Mouse (Mus musculus): ENCODE results near the gene Ampd1. TPM values are rescaled to one million over a fixed set of nuclear protein-coding genes. Genes with fewer than 3 reads are reported as not detected.

The Ampd1 gene
- polyA plus RNA-seq, 1 experiment from 2014 or later: not detected

- WGBS: 100% methylated on average over 2 of the region's 2 CpGs
- no peak overlapping the region for H3K9ac ChIP-seq (replicated peaks; ENCODE audit: low read length)
- DNase-seq (ENCODE audit: low spot score) (no peak), ATAC-seq (replicated peaks; ENCODE audit: insufficient number of reproducible peaks, low FRiP score, low TSS enrichment, low read depth) (no peak)
- no peak overlapping the region for H3K4me2 ChIP-seq (ENCODE audit: low read depth, low read length)
- H3K4me1 ChIP-seq (ENCODE audit: control insufficient read depth, insufficient read depth, low read length): no peaks in the 10 kb centered on the region
- no peaks in the 10 kb centered on the region for H3K36me3 ChIP-seq (replicated peaks; ENCODE audit: control insufficient read depth, insufficient read depth, low read depth, low read length)
- no peaks in the 10 kb centered on the region for H3K9me3 ChIP-seq (replicated peaks; ENCODE audit: control insufficient read depth, low read length)
- no peaks in the 10 kb centered on the region for H3K27me3 ChIP-seq (ENCODE audit: control insufficient read depth, insufficient read depth, low read length)
- no peak overlapping the region for H3K27ac ChIP-seq (replicated peaks; ENCODE audit: low read depth, low read length)
- H3K4me3 ChIP-seq (ENCODE audit: low read depth, low read length): no peak overlapping the region
Measured at GRCm38 (mm10) chr3:103091753-103092152, 17.9 kb downstream of the Ampd1 start.

GRCm38 (mm10) chr3:103098662-103099061 is 24.8 kb downstream of the Ampd1 start:
- no peaks in the 10 kb centered on the region; the same call in 1 of the 2 replicates for H3K4me1 ChIP-seq (ENCODE audit: control insufficient read depth, insufficient read depth, low read length)
- no peaks in the 10 kb centered on the region for H3K9me3 ChIP-seq (replicated peaks; ENCODE audit: control insufficient read depth, low read length)
- WGBS: 76% methylated on average over 23 of the region's 23 CpGs
- no peak for DNase-seq (ENCODE audit: low spot score)
- no peaks in the 10 kb centered on the region for H3K27me3 ChIP-seq (ENCODE audit: control insufficient read depth, insufficient read depth, low read length)
- ATAC-seq (replicated peaks; ENCODE audit: insufficient number of reproducible peaks, low FRiP score, low TSS enrichment, low read depth): no peak
- no peak overlapping the region for H3K4me3 ChIP-seq (ENCODE audit: low read depth, low read length)
- H3K27ac ChIP-seq (replicated peaks; ENCODE audit: low read depth, low read length): no peak overlapping the region
- H3K36me3 ChIP-seq (replicated peaks; ENCODE audit: control insufficient read depth, insufficient read depth, low read depth, low read length): no peaks in the 10 kb centered on the region
- no peak overlapping the region for H3K9ac ChIP-seq (replicated peaks; ENCODE audit: low read length)
- no peak overlapping the region for H3K4me2 ChIP-seq (ENCODE audit: low read depth, low read length)

- Histone ChIP-seq H3K4me2 (ENCODE audit: low read depth, low read length) (no peak overlapping the region), H3K9ac (replicated peaks; ENCODE audit: low read length) (no peak overlapping the region), H3K4me1 (ENCODE audit: control insufficient read depth, insufficient read depth, low read length) (no peaks in the 10 kb centered on the region; the same call in 1 of the 2 replicates), H3K36me3 (replicated peaks; ENCODE audit: control insufficient read depth, insufficient read depth, low read depth, low read length) (no peaks in the 10 kb centered on the region), H3K27me3 (ENCODE audit: control insufficient read depth, insufficient read depth, low read length) (no peaks in the 10 kb centered on the region), H3K27ac (replicated peaks; ENCODE audit: low read depth, low read length) (no peak overlapping the region), H3K4me3 (ENCODE audit: low read depth, low read length) (no peak overlapping the region), H3K9me3 (replicated peaks; ENCODE audit: control insufficient read depth, low read length) (no peaks in the 10 kb centered on the region)
- 80% methylated on average over 6 of the region's 6 CpGs for WGBS
- DNase-seq (ENCODE audit: low spot score) (no peak), ATAC-seq (replicated peaks; ENCODE audit: insufficient number of reproducible peaks, low FRiP score, low TSS enrichment, low read depth) (no peak)
Measured at GRCm38 (mm10) chr3:103099667-103100066, 25.9 kb downstream of the Ampd1 start.

GRCm38 (mm10) chr3:103100735-103101134 is 26.9 kb downstream of the Ampd1 start:
- Histone ChIP-seq H3K4me3 (ENCODE audit: low read depth, low read length) (no peak overlapping the region), H3K27me3 (ENCODE audit: control insufficient read depth, insufficient read depth, low read length) (no peaks in the 10 kb centered on the region), H3K4me1 (ENCODE audit: control insufficient read depth, insufficient read depth, low read length) (no peaks in the 10 kb centered on the region; the same call in 1 of the 2 replicates), H3K9ac (replicated peaks; ENCODE audit: low read length) (no peak overlapping the region), H3K9me3 (replicated peaks; ENCODE audit: control insufficient read depth, low read length) (no peaks in the 10 kb centered on the region), H3K27ac (replicated peaks; ENCODE audit: low read depth, low read length) (no peak overlapping the region), H3K36me3 (replicated peaks; ENCODE audit: control insufficient read depth, insufficient read depth, low read depth, low read length) (no peaks in the 10 kb centered on the region), H3K4me2 (ENCODE audit: low read depth, low read length) (no peak overlapping the region)
- DNase-seq (ENCODE audit: low spot score) (no peak), ATAC-seq (replicated peaks; ENCODE audit: insufficient number of reproducible peaks, low FRiP score, low TSS enrichment, low read depth) (no peak)
- WGBS: 55% methylated on average over 2 of the region's 2 CpGs

- Histone ChIP-seq H3K4me3 (ENCODE audit: low read depth, low read length) (no peak overlapping the region), H3K27me3 (ENCODE audit: control insufficient read depth, insufficient read depth, low read length) (no peaks in the 10 kb centered on the region), H3K9me3 (replicated peaks; ENCODE audit: control insufficient read depth, low read length) (no peaks in the 10 kb centered on the region), H3K9ac (replicated peaks; ENCODE audit: low read length) (no peak overlapping the region), H3K4me1 (ENCODE audit: control insufficient read depth, insufficient read depth, low read length) (no peaks in the 10 kb centered on the region; the same call in 1 of the 2 replicates), H3K4me2 (ENCODE audit: low read depth, low read length) (no peak overlapping the region), H3K27ac (replicated peaks; ENCODE audit: low read depth, low read length) (no peak overlapping the region), H3K36me3 (replicated peaks; ENCODE audit: control insufficient read depth, insufficient read depth, low read depth, low read length) (no peaks in the 10 kb centered on the region)
- ATAC-seq (replicated peaks; ENCODE audit: insufficient number of reproducible peaks, low FRiP score, low TSS enrichment, low read depth) (no peak), DNase-seq (ENCODE audit: low spot score) (no peak)
- WGBS: 69% methylated on average over 5 of the region's 5 CpGs
Measured at GRCm38 (mm10) chr3:103101194-103101593, 27.4 kb downstream of the Ampd1 start.

GRCm38 (mm10) chr3:103101909-103102308 is 28.1 kb downstream of the Ampd1 start:
- Histone ChIP-seq H3K4me3 (ENCODE audit: low read depth, low read length) (peak overlapping the region; percentile 58), H3K4me2 (ENCODE audit: low read depth, low read length) (peak overlapping the region; percentile 92), H3K9me3 (replicated peaks; ENCODE audit: control insufficient read depth, low read length) (no peaks in the 10 kb centered on the region), H3K36me3 (replicated peaks; ENCODE audit: control insufficient read depth, insufficient read depth, low read depth, low read length) (no peaks in the 10 kb centered on the region), H3K27me3 (ENCODE audit: control insufficient read depth, insufficient read depth, low read length) (no peaks in the 10 kb centered on the region), H3K9ac (replicated peaks; ENCODE audit: low read length) (peak overlapping the region; percentile 65), H3K4me1 (ENCODE audit: control insufficient read depth, insufficient read depth, low read length) (no peaks in the 10 kb centered on the region; the same call in 1 of the 2 replicates), H3K27ac (replicated peaks; ENCODE audit: low read depth, low read length) (no peak overlapping the region)
- ATAC-seq (replicated peaks; ENCODE audit: insufficient number of reproducible peaks, low FRiP score, low TSS enrichment, low read depth) (0 out of 2 replicates have a peak, but pooled peaks have one; percentile 40), DNase-seq (ENCODE audit: low spot score) (no peak)
- 2% methylated on average over 14 of the region's 14 CpGs for WGBS

GRCm38 (mm10) chr3:103102454-103103390 is 28.9 kb downstream of the Ampd1 start, which contains the start of gene Dennd2c:
TSS of gene Dennd2c (plus strand) at chr3:103102604.
- 1% methylated on average over 70 of the region's 72 CpGs for WGBS
- peak within 1 kb of the TSS; percentile 58 for H3K4me3 ChIP-seq (ENCODE audit: low read depth, low read length)
- H3K27me3 ChIP-seq (ENCODE audit: control insufficient read depth, insufficient read depth, low read length): no peaks in the 10 kb centered on the region
- H3K9me3 ChIP-seq (replicated peaks; ENCODE audit: control insufficient read depth, low read length): no peaks in the 10 kb centered on the region
- peak; percentile 93 for DNase-seq (ENCODE audit: low spot score)
- H3K9ac ChIP-seq (replicated peaks; ENCODE audit: low read length): peak within 1 kb of the TSS; percentile 65
- ATAC-seq (replicated peaks; ENCODE audit: insufficient number of reproducible peaks, low FRiP score, low TSS enrichment, low read depth): peak; percentile 93
- 0 out of 2 replicates have a peak within 1 kb of the TSS, but pooled peaks have one; percentile 5 for H3K27ac ChIP-seq (replicated peaks; ENCODE audit: low read depth, low read length)
- no peaks in the 10 kb centered on the region for H3K36me3 ChIP-seq (replicated peaks; ENCODE audit: control insufficient read depth, insufficient read depth, low read depth, low read length)
- H3K4me1 ChIP-seq (ENCODE audit: control insufficient read depth, insufficient read depth, low read length): no peaks in the 10 kb centered on the region; the same call in 1 of the 2 replicates
- H3K4me2 ChIP-seq (ENCODE audit: low read depth, low read length): peak within 1 kb of the TSS; percentile 92

Measured in embryonic facial prominence, embryonic 11.5 days (tissue).